Mouse (Mus musculus) kidney, adult 2 months (tissue): ENCODE measurements around the gene Mrpl38.

Experiments
- CTCF ChIP-seq: fragments of 200-500 bp; conservative IDR thresholded peaks from 2 replicates; pipeline ENCODE4 v1.5.1; 2011; ENCODE audit warnings: low read depth, mild to moderate bottlenecking, control low read depth, low read length, moderate library complexity, mixed read lengths; ENCODE audit not compliant: insufficient read depth, insufficient read length
- POLR2A ChIP-seq: fragments of 200-500 bp; IDR thresholded peaks from one replicate; pipeline ENCODE4 v1.6.1; 2011; ENCODE audit warnings: low read depth, low read length, control low read depth

GRCm38 (mm10) chr11:116127156-116127980, 11.3 kb downstream of the Mrpl38 start, which contains the start of gene Trim47:
- no peak for TF ChIP-seq CTCF
- TF ChIP-seq POLR2A = no peak
